Mouse (Mus musculus): Measurements from ENCODE around the gene Pom121.

GRCm38 (mm10) chr5:135394004-135394823 is at the start of gene Pom121:
- TF ChIP-seq CTCF (IDR thresholded peaks at IDR 0.05): no peak
- TF ChIP-seq EP300 (IDR thresholded peaks at IDR 0.05): no peak
